Mouse (Mus musculus) layer of hippocampus, adult 11-12 months (tissue): ENCODE data around the gene Mctp1.
A peak's percentile ranks its signal among the peaks of the same experiment; 100 is the strongest.

Source experiments
- DNase-seq: peaks from one replicate; pipeline ENCODE4 v3.0.0; 2022; ENCODE audit warnings: low spot score

Mctp1 gene

DNA sequence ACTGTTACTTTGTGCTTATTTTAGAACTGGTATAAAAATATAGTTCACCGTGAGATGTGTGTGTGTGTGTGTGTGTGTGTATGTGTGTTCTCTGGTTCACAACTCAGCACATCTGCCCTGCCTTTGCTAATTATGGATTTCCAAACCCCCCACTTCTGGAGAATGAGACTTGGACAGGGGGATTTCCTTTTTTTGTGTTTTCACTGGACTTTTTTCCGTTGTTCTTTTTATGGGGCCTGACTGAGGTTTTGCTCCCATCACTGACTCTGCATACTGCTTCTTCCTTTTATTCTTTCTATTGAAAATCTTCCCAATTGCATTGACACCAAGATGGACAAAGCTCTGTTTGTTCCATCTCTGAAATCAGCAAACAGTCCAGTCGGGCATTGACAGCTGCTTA, 438.7 kb downstream of the Mctp1 start:
- DNase-seq = no peak

DNA sequence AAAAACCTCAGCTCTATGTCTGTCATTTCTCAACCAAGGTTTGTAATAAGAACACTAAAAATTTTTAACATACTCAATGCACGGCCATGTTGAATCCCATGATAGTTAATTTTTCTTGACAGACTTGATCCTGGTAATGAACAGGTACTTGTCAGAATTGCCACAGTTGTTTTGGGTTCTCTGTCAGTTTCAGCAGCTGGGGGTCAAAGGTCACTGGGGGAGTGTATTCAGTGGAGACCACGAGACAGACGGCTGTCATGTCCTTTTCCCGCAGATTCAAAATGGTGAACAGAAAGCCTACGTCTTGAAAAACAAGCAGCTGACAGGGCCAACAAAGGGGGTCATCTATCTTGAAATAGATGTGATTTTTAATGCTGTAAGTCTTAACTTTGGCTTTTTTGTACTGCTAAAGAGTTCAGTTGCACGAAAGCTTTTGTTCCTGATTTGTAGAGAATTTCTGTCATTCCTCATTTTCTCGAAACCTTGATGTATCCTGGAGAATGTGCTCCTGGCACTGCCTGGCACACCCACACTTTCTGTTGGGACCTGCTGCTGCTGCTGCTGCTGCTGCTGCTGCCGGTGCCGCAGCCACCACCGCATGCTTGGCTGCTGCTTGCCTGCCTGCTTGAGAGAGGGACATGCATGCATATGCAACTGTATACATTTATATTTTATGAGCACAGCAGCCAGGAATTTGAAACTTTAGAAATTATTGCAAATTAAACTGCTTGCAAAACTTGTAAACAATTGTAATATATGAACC, 440.8 kb downstream of the Mctp1 start:
- no peak for DNase-seq

DNA sequence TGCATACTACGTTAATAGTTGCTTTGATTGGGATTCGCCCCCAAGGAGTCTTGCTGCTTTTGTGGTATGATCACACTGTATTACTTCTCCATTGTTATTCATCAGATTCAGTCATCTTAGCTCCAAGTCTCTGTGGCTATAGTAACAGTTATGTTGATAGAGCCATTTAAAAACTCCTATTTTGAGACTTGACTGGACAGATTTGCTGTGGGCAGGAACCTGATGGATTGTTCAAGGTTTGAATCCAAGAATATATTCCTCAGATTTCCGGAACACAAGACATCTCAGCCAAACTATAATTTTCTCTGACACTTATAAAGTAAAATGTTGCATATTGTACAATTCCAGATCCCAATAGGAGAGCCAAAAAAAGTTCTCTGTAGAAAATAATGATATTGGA, 443.4 kb downstream of the Mctp1 start:
- no peak for DNase-seq

DNA sequence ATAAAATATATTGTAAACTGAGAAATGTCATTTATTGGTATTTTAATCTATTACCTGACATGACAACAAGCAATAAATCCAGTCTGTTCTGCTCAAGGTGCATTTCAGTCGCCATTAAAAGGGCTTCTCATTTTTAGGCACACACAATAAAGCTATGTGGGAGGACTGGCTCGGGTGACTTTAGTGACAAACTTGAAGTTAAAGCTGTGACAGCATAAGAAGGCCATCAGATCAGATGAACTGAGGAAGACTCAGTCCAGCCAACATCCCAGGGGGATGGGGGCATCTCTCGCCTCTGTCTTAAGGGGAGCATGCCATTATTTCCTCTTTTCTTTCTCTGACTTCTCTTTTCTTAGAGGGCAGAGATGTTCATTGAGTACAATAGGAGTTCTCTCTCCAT, 453.7 kb downstream of the Mctp1 start:
- DNase-seq = no peak

- no peak for DNase-seq
Observed at GRCm38 (mm10) chr13:76840712-76841111, 456.4 kb downstream of the Mctp1 start.

DNA sequence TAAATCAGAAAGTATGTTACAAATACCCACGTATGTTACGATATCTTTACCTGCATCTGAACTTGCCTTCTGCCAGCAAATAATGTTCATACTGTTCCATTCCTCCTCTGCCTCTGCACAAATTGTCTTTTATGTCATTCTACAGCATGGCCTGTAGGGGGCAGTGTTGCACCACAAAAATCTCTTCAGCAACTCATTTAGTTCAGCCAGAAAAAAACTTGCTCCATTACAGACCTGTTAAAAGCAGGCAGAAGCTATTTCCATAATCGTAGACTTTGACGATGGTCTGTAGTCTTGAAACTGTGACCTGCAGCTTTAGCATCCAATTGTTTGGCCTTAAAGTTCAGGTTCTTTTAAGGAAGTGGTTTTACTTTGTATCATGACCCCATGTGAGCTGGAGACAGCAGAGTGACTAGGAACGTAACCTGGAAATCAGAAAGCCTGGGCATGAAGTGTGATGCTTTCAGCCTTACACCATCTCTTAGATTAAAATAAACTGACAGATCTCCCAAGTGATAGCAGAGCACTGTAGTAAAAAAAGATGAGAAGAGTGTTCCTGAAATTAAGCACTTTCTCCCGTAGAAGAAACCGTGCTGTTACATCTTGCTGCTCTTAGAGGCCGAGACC, 460.4 kb downstream of the Mctp1 start:
- peak; percentile 20 for DNase-seq

DNA sequence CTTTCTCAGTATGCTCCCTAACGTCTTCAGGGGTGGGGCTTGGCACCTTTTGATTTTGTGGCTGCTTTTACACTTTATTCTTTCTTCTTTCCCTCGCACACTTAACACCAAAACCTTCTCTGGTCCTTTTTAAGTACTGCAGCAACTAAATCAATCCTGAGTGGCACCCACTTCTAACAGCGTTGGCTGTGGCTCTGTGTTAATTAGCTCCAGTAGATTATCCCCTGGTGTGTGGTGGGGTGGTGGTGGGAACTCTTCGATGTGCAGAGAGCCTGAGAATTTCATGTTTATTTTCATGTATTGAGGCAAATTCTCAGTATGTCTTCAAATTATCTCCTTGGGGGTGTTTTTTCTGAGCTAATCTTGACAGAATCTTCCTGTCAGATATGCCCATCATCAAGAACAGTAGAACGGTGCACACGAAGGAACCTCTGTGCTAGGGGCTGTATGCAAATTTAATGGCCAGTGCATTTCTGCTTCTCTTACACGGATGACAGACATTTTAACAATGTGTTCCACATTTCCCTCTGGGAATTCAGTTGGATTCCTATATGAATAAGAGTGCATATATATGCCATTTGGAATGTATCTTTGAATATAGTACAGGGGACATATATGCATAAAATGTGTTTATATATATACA, 466.2 kb downstream of the Mctp1 start:
- DNase-seq = no peak

- DNase-seq = no peak
Observed at GRCm38 (mm10) chr13:76854306-76854705, 470.0 kb downstream of the Mctp1 start.

DNA sequence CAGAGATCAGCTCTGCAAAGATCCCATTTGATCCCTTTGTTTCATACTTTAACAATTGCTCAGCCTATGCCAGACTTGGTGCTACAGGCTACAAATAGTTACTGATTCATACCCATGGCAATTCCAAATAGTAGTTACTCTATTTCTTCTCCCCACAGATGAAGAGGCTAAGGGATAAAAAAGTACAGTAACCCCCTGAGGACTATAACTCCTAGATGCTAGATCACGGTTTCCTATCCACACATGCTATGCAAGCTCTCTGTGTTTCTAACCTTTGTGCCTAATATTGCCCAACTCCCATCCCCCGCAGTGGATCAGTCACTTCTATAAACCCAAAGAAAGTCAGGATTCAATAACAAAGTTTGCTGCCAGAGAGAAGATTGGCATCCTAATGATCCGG, 470.7 kb downstream of the Mctp1 start:
- no peak for DNase-seq

DNA sequence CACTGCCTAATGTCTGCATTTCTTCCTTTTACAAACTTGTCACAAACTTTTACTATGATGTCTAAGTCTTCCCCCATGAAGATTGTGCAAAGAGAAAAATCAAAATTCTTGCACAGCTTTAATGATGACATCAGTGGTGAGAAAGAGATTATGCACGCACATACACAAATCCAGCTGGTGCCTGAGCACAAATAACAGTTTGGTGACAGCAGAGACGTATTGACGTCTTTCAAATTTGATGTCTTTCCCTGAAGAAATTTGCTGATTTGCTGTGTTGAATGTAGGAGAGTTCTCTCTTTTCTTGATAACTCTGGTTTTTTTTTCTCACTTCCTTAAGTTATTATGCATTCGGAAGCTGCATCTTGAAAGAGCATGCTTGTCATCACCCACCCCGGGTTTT, 472.7 kb downstream of the Mctp1 start:
- no peak for DNase-seq

- DNase-seq = no peak
Observed at GRCm38 (mm10) chr13:76858078-76858482, 473.7 kb downstream of the Mctp1 start.

DNA sequence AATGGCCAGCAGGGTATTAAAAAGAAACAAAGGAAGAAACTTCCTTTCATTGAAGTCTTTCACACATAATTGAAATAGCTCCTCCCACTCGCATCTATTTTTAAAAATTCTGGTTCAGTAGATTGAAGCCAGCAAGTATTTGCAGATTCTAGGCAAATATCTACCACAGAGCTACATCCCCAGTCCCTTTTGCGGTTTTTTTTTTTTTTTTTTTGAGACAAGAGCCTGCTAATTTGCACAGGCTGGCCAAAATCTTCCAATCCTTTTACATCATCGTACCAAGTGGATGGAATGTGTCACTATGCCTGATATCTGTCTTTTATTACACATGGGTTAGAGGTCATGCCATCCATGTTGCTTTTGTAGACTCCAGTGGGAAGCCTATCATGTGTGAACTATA, 486.0 kb downstream of the Mctp1 start:
- no peak for DNase-seq

DNA sequence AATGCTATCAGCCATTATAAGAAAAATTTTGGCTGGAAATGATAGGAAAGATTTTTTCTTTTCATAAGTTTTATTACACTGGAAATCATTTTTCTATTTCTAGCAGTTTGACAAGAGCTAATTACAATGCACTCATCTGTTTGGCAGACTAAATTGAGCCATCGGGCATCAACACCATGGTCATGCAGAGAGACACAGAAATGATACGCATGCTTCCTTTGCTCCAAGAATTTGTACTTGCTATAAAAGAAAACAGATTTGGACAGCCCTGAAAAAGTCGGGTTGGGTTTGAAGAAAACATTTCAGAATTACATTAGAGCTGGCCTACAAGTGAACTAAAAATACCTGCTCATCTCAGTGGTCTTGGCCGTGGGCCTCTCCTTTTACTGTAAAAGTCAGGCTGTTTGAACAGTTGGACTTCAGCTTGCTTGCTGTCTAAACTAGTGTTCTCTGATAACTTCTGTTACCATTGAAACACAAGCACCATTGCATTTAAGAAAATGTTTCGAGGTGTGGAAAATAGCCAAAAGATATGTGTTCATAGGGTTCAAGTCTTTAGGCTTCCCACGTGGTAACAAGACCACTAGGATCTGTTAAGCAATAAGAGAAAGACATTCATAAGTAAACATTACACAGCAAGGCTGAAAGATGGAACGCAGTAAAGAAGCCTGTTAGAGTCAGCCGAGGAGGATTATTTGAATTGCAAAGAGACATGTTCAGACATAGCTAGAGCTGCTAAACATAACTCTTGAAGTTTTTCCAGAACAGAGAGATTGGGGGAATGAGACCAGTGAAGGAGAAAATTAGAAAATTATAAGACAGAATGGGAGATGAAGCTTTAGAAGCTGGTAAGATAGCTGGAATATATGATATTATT, 493.8 kb downstream of the Mctp1 start:
- DNase-seq = no peak

GRCm38 (mm10) chr13:76879008-76879407, 494.7 kb downstream of the Mctp1 start:
- DNase-seq = no peak

DNA sequence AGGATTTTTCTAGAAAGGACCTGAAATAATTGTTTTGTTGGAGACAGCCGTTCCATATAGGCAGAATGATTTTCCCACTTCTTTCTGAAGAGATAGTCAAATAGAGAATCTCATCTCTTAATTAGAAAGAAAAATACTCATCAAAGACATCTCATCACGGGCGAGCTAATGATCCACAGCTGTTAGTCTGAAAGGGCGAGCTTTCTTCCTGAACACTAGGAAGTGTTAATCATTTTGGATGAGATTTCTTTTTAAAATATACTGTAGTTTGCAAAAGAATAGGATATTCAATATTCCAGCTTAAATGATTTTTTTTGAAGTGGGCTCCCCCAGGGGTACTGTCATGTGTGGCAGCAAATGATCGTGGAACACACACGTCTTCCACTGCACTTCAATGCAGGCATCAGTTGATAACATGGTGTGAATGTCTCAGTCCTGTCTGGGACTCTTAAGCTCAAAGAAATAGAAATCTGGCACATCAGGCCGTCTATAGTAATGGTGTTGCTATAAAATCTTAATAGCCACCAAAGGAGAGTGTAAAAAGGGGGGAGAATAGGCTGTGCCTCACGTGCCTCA, 500.3 kb downstream of the Mctp1 start:
- DNase-seq = no peak

DNA sequence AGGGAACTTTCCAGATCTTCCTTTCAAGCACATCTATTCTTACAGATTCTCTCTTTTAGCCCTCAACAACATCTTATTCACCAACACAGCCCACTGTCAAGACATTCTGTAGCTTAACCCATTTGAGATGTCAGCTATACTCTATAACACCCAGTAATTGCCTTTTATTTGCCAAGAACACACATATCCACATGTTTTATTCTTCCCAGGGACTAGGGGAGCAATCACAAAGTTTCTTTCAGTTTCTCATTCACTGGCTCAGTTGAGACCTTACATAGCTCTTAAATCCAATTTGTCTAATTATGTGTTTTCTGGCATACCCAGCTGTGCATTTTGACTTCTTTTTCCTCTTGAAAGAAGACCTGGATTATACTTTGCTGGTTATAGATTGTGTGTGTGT, 508.7 kb downstream of the Mctp1 start:
- DNase-seq = no peak

GRCm38 (mm10) chr13:76895770-76896456, 511.6 kb downstream of the Mctp1 start:
- DNase-seq = no peak

DNA sequence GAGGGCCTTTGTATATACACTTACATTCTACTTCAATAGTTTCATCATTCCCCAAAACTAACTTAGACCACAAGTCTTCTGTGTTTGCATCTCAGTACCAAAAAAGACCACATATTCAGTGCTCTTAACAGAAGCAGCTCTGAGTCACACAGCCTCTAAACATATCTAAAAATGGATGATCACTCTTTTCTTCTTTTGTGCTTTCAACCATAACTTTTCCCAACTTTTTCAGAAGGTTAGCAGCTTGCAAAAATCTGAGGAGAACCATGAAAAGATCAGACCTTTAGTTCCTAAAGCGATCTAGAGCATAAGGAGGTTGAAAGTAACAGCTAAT, 512.1 kb downstream of the Mctp1 start:
- DNase-seq = no peak

DNA sequence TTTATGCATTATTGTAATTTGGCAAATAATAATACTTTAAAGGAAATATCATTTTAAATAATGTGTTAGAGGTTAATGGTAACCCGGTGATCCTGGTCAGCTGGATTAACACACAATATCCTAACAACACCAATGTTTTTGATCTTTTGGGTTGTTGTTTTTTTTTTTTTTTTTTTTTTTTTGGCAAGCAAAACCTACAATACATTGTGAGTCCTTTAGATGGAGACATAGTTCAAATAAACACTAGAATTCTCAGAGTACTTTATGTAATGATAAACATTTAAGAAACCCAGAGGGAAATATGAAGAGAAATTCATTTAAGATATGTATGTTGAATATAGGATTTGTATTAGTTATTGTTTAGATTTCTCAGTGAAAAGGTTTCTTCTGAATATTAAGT, 534.0 kb downstream of the Mctp1 start:
- no peak for DNase-seq

- no peak for DNase-seq
Observed at GRCm38 (mm10) chr13:76926851-76927250, 542.5 kb downstream of the Mctp1 start.

GRCm38 (mm10) chr13:76927875-76928440, 543.6 kb downstream of the Mctp1 start:
- no peak for DNase-seq
